Mouse (Mus musculus) ES-E14 (cell line): ENCODE measurements around the gene Rd3l. TPM values are rescaled to one million over a fixed set of nuclear protein-coding genes. Genes with fewer than 3 reads are reported as not detected.

Experiments used
- DNase-seq: peaks from one replicate; pipeline ENCODE4 v3.0.0-alpha.2; 2013; ENCODE audit warnings: low read depth, low spot score
- H3K27ac ChIP-seq: 2 replicates; pipeline ENCODE4 v1.5.1; 2012; ENCODE audit warnings: low read depth, mild to moderate bottlenecking, low read length, moderate library complexity, mixed read lengths; ENCODE audit not compliant: poor library complexity, insufficient read depth, severe bottlenecking
- H3K36me3 ChIP-seq: 2 replicates; pipeline ENCODE4 v1.6.1; 2012; ENCODE audit warnings: mild to moderate bottlenecking, low read length, moderate library complexity, mixed read lengths; ENCODE audit not compliant: control insufficient read depth, poor library complexity, insufficient read depth, severe bottlenecking
- H3K4me1 ChIP-seq, 2 experiments: fragments of 150-350 bp in 1 of 2; sonication (generic) in 1 of 2; 2 replicates each; pipeline ENCODE4 v1.6.1; 2012; ENCODE audit warnings: low read length in 2 of 2, mild to moderate bottlenecking in 1 of 2, mixed read lengths in 1 of 2; ENCODE audit not compliant: control insufficient read depth in 2 of 2, insufficient read depth in 2 of 2, poor library complexity in 1 of 2
- H3K4me3 ChIP-seq, 2 experiments: fragments of 150-350 bp in 1 of 2; sonication (generic) in 1 of 2; 2 replicates each; pipeline ENCODE4 v1.5.1; 2012; ENCODE audit warnings: low read length in 2 of 2, low read depth in 1 of 2, mild to moderate bottlenecking in 1 of 2, mixed read lengths in 1 of 2; ENCODE audit not compliant: insufficient read depth in 1 of 2, poor library complexity in 1 of 2, severe bottlenecking in 1 of 2
- H3K9ac ChIP-seq: 2 replicates; pipeline ENCODE4 v1.6.1; 2012; ENCODE audit warnings: low read depth, mild to moderate bottlenecking, low read length, mixed read lengths; ENCODE audit not compliant: poor library complexity, insufficient read depth, severe bottlenecking
- H3K9me3 ChIP-seq: fragments of 150-350 bp; sonication (generic); 2 replicates; pipeline ENCODE4 v1.6.1; 2012; ENCODE audit warnings: low read depth, mild to moderate bottlenecking, low read length; ENCODE audit not compliant: control insufficient read depth, insufficient read depth
- CHD2 ChIP-seq: IDR thresholded peaks from 2 replicates; pipeline ENCODE4 v1.6.1; 2014; ENCODE audit warnings: mild to moderate bottlenecking, low read depth, low read length, inconsistent platforms
- HCFC1 ChIP-seq: IDR thresholded peaks from 2 replicates; pipeline ENCODE4 v1.6.1; 2012; ENCODE audit warnings: low read length, inconsistent platforms, borderline replicate concordance; ENCODE audit not compliant: insufficient read depth
- MAFK ChIP-seq: IDR thresholded peaks from 2 replicates; pipeline ENCODE4 v1.6.1; 2014; ENCODE audit warnings: mild to moderate bottlenecking, low read depth, low read length, inconsistent platforms; ENCODE audit not compliant: insufficient read depth
- ZC3H11A ChIP-seq: IDR thresholded peaks from 2 replicates; pipeline ENCODE4 v1.6.1; 2012; ENCODE audit warnings: low read depth, mild to moderate bottlenecking, inconsistent platforms, low read length, borderline replicate concordance
- ZNF384 ChIP-seq: IDR thresholded peaks from 2 replicates; pipeline ENCODE4 v1.6.1; 2012; ENCODE audit warnings: low read depth, low read length, inconsistent platforms
- in situ Hi-C, 2 experiments: fragments of 600-800 bp; cut with MboI; formaldehyde crosslinking; loops; one replicate each; pipeline ENCODE4 v1.15.1; 2025; ENCODE audit warnings: low sequenced_read_pairs in 2 of 2, inconsistent platforms in 1 of 2; ENCODE audit not compliant: unreplicated experiment in 2 of 2
- total RNA-seq: library from RNA; depleted of rRNA; stranded (reverse); fragments of 300-350 nt; gene quantifications from 2 replicates; pipeline ENCODE4 v1.2.3, GENCODE M21; 2012; rRNA removed

Gene Rd3l
- not detected in 2 replicates for total RNA-seq

DNA sequence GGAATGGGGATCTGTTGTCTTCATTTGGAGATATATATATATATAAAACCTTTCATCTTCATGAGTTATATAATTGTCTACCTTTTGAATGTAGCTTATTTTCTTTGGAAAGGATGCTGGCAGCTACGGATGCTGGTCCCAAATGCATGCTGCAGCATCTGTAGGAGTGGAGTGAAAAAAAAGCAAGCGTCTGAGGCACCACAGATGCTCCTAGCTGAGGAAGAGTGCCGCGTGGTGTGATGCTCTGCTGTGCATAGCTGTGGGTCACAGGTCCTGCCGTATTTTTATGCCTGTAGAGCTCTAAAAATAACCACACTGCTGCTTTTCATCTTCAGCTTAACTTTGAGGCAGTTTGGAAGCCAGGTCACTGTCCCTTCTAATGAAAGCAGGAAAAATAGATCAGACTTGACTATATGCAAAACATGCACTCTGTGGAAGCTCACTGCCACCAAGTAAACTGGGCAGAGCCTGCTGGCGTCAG, at the start of gene Rd3l:
Gene Rd3l, minus strand, starts transcription at position 431 of the 481 bp plus-strand sequence.
- DNase-seq = no peak
- Histone ChIP-seq H3K9ac (no peak within 1 kb of the TSS), H3K36me3 (no peaks in the 10 kb centered on the region), H3K4me3 (no peak within 1 kb of the TSS), H3K9me3 (no peaks in the 10 kb centered on the region), H3K4me1 (peaks cover 0 to 6% of the 10 kb centered on the region in 2 experiments; a peak in 1 of 4 replicates), H3K27ac (no peak within 1 kb of the TSS)
- in situ Hi-C loops = no loop called here
- no peak for TF ChIP-seq MAFK
- TF ChIP-seq HCFC1 = no peak

DNA sequence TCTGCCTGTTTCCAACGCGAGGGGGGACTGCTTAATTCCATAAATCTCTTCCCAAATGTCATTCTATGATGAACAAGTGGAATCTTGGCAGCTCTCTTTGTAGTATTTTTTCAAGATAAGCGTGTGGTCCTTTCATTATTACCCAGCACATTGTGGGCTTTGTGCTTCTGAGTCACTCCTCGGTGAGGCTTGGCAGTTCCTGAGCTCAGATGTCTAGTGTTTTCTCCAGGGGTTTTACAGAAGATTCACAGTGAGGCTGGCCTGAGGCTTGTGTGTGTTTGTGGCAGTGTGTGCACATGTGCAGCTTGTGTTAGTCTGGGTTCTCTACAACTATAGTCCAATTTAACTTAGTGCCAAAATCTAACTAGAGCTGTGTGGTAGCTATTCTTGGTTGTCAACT, 46.3 kb upstream of the Rd3l start:
- Histone ChIP-seq H3K9ac (no peak overlapping the region), H3K9me3 (no peaks in the 10 kb centered on the region), H3K36me3 (no peaks in the 10 kb centered on the region), H3K27ac (no peak overlapping the region), H3K4me1 (peaks cover 0 to 11% of the 10 kb centered on the region in 2 experiments; a peak in 1 of 4 replicates), H3K4me3 (no peak overlapping the region)
- TF ChIP-seq HCFC1 (no peak), CHD2 (no peak), ZNF384 (no peak), MAFK (no peak)
- no peak for DNase-seq
- in situ Hi-C loops = no loop called here

DNA sequence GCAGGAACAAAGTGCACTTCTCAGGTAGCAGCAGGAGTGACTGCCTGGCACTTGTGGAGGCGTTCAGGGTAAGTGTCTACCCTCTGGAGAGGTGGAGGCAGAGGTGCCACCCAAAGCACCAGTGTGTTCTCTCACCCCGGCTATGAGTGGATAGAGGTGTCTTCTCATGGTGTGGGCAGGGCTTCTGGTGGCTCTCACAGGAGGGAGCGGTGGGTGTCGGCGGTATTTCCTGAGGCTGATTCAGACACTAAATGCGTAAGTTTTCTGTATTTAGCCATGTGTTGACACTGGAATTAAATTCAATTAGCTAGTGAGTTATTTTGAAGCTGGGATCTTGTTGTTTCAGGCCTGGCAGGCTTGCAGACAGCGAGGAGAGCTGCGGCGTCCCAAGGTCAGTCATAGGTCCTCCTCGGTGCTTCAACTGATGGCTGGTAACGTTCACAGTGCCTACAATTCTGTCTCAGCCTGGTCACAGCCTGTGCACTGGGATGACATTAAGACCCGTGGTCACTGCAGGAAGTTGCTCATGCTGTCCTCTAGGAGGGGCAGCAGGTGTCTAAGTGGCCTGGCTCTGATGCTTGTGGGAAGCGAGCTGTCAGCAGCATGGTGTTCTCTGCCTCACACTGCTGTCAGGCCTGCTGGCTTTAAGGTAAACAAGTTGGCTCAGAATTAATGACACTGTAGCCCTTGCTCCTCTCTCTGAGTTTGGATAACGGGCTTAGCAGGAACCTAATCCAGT, 45.0 kb upstream of the Rd3l start:
- no peak overlapping the region for H3K9ac ChIP-seq
- DNase-seq = no peak
- peaks cover 0 to 11% of the 10 kb centered on the region in 2 experiments; a peak in 1 of 4 replicates for H3K4me1 ChIP-seq
- TF ChIP-seq HCFC1 (no peak), ZC3H11A (no peak), MAFK (no peak), CHD2 (no peak), ZNF384 (no peak)
- H3K4me3 ChIP-seq = no peak overlapping the region
- in situ Hi-C loops = no loop called here
- H3K36me3 ChIP-seq = no peaks in the 10 kb centered on the region
- no peaks in the 10 kb centered on the region for H3K9me3 ChIP-seq
- no peak overlapping the region for H3K27ac ChIP-seq

DNA sequence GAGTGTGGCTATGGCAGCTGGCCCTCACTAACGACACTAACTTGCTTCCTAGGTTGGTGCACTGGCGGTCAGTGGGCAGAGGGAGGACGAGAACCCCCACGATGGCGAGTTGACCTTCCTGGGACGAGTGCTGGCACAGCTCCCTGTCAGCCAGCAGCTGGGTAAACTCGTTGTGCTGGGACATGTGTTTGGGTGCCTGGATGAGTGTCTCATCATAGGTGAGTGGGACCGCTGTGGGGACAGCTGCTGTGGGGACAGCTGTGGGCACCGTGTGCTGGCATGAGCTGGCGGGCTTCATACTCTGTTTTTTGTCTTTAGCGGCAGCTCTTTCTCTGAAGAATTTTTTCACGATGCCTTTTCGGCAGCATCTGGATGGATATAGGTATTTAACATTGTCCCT, 44.3 kb upstream of the Rd3l start:
- Histone ChIP-seq H3K9me3 (no peaks in the 10 kb centered on the region), H3K4me3 (no peak overlapping the region), H3K9ac (no peak overlapping the region), H3K27ac (no peak overlapping the region), H3K4me1 (peaks cover 0 to 11% of the 10 kb centered on the region in 2 experiments; a peak in 1 of 4 replicates), H3K36me3 (no peaks in the 10 kb centered on the region)
- TF ChIP-seq ZNF384 (no peak), CHD2 (no peak), ZC3H11A (no peak), MAFK (no peak), HCFC1 (no peak)
- in situ Hi-C loops = no loop called here
- DNase-seq = no peak
